Mouse (Mus musculus) testis, adult 2 months (tissue): ENCODE measurements around the gene Cbr4.

ENCODE experiments used
- CTCF ChIP-seq: fragments of 200-500 bp; IDR thresholded peaks from 2 replicates; pipeline ENCODE4 v1.5.1; 2012; ENCODE audit warnings: low read depth, mild to moderate bottlenecking, inconsistent platforms, low read length, moderate library complexity; ENCODE audit not compliant: control insufficient read depth, insufficient read depth, insufficient replicate concordance
- POLR2A ChIP-seq: fragments of 200-500 bp; IDR thresholded peaks from 2 replicates; pipeline ENCODE4 v1.6.1; 2012; ENCODE audit warnings: low read depth, mild to moderate bottlenecking, inconsistent platforms, low read length, moderate library complexity; ENCODE audit not compliant: control insufficient read depth

DNA sequence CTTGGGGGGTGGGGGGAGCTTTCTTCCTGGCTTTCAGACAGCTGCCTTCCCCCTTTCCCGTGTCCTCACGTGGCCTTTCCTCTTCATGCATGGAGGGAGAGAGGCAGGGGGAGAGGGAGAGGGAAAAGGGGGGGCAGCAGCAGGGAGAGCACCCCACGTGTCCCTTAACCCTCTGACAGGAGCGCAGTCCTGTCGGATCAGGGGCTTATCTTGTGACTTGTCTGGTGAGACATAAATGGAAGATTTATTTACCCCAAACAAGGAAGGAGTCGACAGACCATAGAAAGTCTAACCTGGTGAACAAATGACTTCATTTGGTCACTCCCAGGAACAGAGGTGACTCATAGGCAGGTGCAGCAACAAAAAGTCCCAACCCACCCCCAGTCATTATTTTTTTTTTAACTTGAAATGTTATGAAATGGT, 12.3 kb upstream of the Cbr4 start:
- TF ChIP-seq POLR2A (no peak), CTCF (no peak)
